ENCODE assay signal across 8 mouse cellular contexts in genomic region chr9:59281871-59282682, GRCm38 (mm10). TPM values are rescaled to one million over a fixed set of nuclear protein-coding genes. Genes with fewer than 3 reads are reported as not detected.
A peak's percentile ranks its signal among the peaks of the same experiment; 100 is the strongest.
DNase-seq lines count a peak whose midpoint lies in the region; ATAC-seq lines count a peak whose summit lies in the region.

No protein-coding gene starts in this region.

- H3K27ac ChIP-seq in hindbrain, embryonic 12.5 days = no peak overlapping the region

- H3K36me3 ChIP-seq in hindbrain, embryonic 12.5 days = no peaks in the 10 kb centered on the region

- ATAC-seq in hindbrain, embryonic 12.5 days (ENCODE audit: low FRiP score) = no peak

- peak overlapping the region; percentile 39 for H3K4me2 ChIP-seq in hindbrain, embryonic 12.5 days (replicated peaks)

- H3K4me3 ChIP-seq in hindbrain, embryonic 12.5 days = no peak overlapping the region

- no peaks in the 10 kb centered on the region for H3K27me3 ChIP-seq in hindbrain, embryonic 12.5 days

- DNase-seq in NIH3T3 (ENCODE audit: low read depth) = peak; percentile 86
- DNase-seq in cerebellum, adult 9-11 months = peak; percentile 78
- peak; percentile 69 to 71 for DNase-seq in frontal cortex, postnatal 14 days (ENCODE audit: low spot score in 2 of 2)
- DNase-seq in layer of hippocampus, postnatal 36 days = peak; percentile 74 to 76
- peak; percentile 84 for DNase-seq in lung, postnatal 14 days
- peak; percentile 40 for DNase-seq in retina, adult 2 months (ENCODE audit: low read depth, low spot score)
- DNase-seq in thymus, postnatal 14 days = peak; percentile 73

- 44% methylated on average over 27 of the region's 27 CpGs for WGBS in hindbrain, embryonic 12.5 days

- no peak overlapping the region for H3K9ac ChIP-seq in hindbrain, embryonic 12.5 days

- H3K4me1 ChIP-seq in hindbrain, embryonic 12.5 days = 0 out of 2 replicates have a peak, but pooled peaks cover 5% of the 10 kb centered on the region

- no peaks in the 10 kb centered on the region for H3K9me3 ChIP-seq in hindbrain, embryonic 12.5 days (replicated peaks)

RNA-seq across cellular contexts. Expression of gene Adpgk, which starts 9.3 kb away (rescaled TPM):
- polyA plus RNA-seq in hindbrain, embryonic 12.5 days (2016; fragmentation: Nextera tagmentation; extraction: Ambion mirVana) = 35.3 and 38.0 TPM in 2 replicates
- 10 to 100 TPM; 17.0 to 17.5 TPM for total RNA-seq in layer of hippocampus, postnatal 36 days (2021)
